Mouse (Mus musculus) E14TG2a.4 (cell line): ENCODE measurements around the gene Gm572.

Source experiments
- CTCF ChIP-seq: conservative IDR thresholded peaks from 2 replicates; pipeline ENCODE4 v1.5.1; 2014; ENCODE audit warnings: low read length
- NANOG ChIP-seq: IDR thresholded peaks from 2 replicates; pipeline ENCODE4 v1.6.1; 2014; ENCODE audit warnings: borderline replicate concordance, low read length, mixed read lengths
- POU5F1 ChIP-seq: IDR thresholded peaks from 2 replicates; pipeline ENCODE4 v1.6.1; 2014; ENCODE audit warnings: low read length, borderline replicate concordance

DNA sequence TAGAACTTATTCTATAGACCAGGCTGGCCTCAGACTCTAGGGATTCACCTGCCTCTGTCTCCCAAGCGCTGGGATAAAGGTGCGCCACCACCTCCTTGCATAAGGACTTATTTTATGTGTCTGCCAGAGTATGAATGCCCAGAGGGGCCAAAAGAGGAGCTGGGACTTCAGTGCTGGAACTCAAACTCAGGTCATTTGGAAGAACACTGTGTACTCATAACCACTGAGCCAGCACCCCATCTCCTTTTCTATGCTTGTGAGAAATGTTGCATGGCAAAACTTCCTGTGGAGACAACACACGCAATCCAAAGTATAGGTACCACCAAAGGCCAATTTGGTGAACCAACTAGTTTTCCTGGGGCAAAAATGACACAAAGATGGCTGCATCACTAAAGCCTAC, 46.4 kb upstream of the Gm572 start:
- TF ChIP-seq CTCF (no peak), POU5F1 (no peak), NANOG (no peak)
